ENCODE assay signal across 8 mouse cellular contexts in the genomic region with DNA sequence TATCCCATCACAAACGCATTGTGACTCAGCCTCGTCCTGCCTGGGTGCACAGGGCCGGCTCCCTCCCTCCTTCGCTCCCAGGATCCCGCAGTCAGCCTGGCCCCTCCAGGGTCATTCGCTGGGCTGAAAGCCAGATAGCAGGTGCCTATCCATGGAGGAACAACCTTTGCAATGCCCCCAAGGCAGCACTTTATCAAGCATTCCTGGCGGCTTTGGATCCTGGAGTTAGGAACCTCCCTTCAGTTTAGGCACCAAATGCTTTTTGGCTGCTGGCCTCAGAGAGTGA.
DNase-seq lines count a peak whose midpoint lies in the region; ATAC-seq and TF ChIP-seq lines count a peak whose summit lies in the region.

No protein-coding gene starts in this region.

- no peak for TF ChIP-seq CTCF in heart, postnatal 0 days (IDR thresholded peaks at IDR 0.05; ENCODE audit: low read depth)

- WGBS in kidney, embryonic 14.5 days, result 47% methylated on average over 7 of the region's 7 CpGs
- WGBS in heart, postnatal 0 days, result 23% methylated on average over 7 of the region's 7 CpGs
- 58% methylated on average over 7 of the region's 7 CpGs for WGBS in forebrain, embryonic 15.5 days
- WGBS in limb, embryonic 10.5 days, result 79% methylated on average over 7 of the region's 7 CpGs

- H3K27ac ChIP-seq in kidney, embryonic 14.5 days (ENCODE audit: low read depth, low read length), result no peak overlapping the region
- H3K27ac ChIP-seq in heart, postnatal 0 days (ENCODE audit: low read depth), result peak overlapping the region; percentile 63
- no peak overlapping the region for H3K27ac ChIP-seq in forebrain, embryonic 15.5 days (replicated peaks)
- H3K27ac ChIP-seq in limb, embryonic 10.5 days, result no peak overlapping the region

- DNase-seq in kidney, adult 11 months, result peak; percentile 78
- DNase-seq in adrenal gland, adult 2 months, result peak; percentile 89
- DNase-seq in heart, postnatal 0 days (ENCODE audit: low spot score), result peak; percentile 67
- DNase-seq in kidney, postnatal 25 days, result peak; percentile 69 to 87
- DNase-seq in thymus, adult 18-20 months, result no peak
- no peak for DNase-seq in limb, embryonic 10.5 days (ENCODE audit: low spot score)

- no peak overlapping the region for H3K4me2 ChIP-seq in kidney, embryonic 14.5 days (replicated peaks; ENCODE audit: low read depth, low read length)
- H3K4me2 ChIP-seq in heart, postnatal 0 days (ENCODE audit: low read depth, low read length), result peak overlapping the region; percentile 21
- H3K4me2 ChIP-seq in forebrain, embryonic 15.5 days (replicated peaks), result no peak overlapping the region

- ATAC-seq in kidney, embryonic 14.5 days (ENCODE audit: low FRiP score, low TSS enrichment), result no peak; the same call in 1 of the 2 replicates
- ATAC-seq in heart, postnatal 0 days (ENCODE audit: insufficient read depth, low read depth), result peak; percentile 78
- ATAC-seq in forebrain, embryonic 15.5 days (replicated peaks), result no peak

- no peak overlapping the region for H3K9ac ChIP-seq in kidney, embryonic 14.5 days (ENCODE audit: low read depth, low read length)
- H3K9ac ChIP-seq in heart, postnatal 0 days (replicated peaks; ENCODE audit: low read depth, low read length), result no peak overlapping the region
- no peak overlapping the region for H3K9ac ChIP-seq in forebrain, embryonic 15.5 days (replicated peaks)

- no peaks in the 10 kb centered on the region for H3K9me3 ChIP-seq in kidney, embryonic 14.5 days (ENCODE audit: control insufficient read depth, low read length)
- H3K9me3 ChIP-seq in heart, postnatal 0 days (replicated peaks; ENCODE audit: control insufficient read depth, low read length), result no peaks in the 10 kb centered on the region
- H3K9me3 ChIP-seq in forebrain, embryonic 15.5 days, result no peaks in the 10 kb centered on the region
- no peaks in the 10 kb centered on the region for H3K9me3 ChIP-seq in limb, embryonic 10.5 days (replicated peaks)

- no peaks in the 10 kb centered on the region for H3K36me3 ChIP-seq in kidney, embryonic 14.5 days (ENCODE audit: control insufficient read depth, insufficient read depth, low read length)
- H3K36me3 ChIP-seq in heart, postnatal 0 days (replicated peaks; ENCODE audit: control insufficient read depth, insufficient read depth, low read length), result no peaks in the 10 kb centered on the region
- H3K36me3 ChIP-seq in forebrain, embryonic 15.5 days, result no peaks in the 10 kb centered on the region
- H3K36me3 ChIP-seq in limb, embryonic 10.5 days, result no peaks in the 10 kb centered on the region

- H3K27me3 ChIP-seq in kidney, embryonic 14.5 days (ENCODE audit: control insufficient read depth, insufficient read depth, low read length), result no peaks in the 10 kb centered on the region
- no peaks in the 10 kb centered on the region for H3K27me3 ChIP-seq in heart, postnatal 0 days (ENCODE audit: control insufficient read depth, insufficient read depth, low read length)
- H3K27me3 ChIP-seq in forebrain, embryonic 15.5 days, result no peaks in the 10 kb centered on the region
- H3K27me3 ChIP-seq in limb, embryonic 10.5 days (ENCODE audit: low read depth, poor library complexity, severe bottlenecking), result no peaks in the 10 kb centered on the region

- TF ChIP-seq EP300 in heart, postnatal 0 days (IDR thresholded peaks at IDR 0.05; ENCODE audit: low read depth), result no peak

- H3K4me1 ChIP-seq in kidney, embryonic 14.5 days (ENCODE audit: control insufficient read depth, insufficient read depth, low read length), result 0 out of 2 replicates have a peak, but pooled peaks cover 4% of the 10 kb centered on the region
- H3K4me1 ChIP-seq in heart, postnatal 0 days (ENCODE audit: control insufficient read depth, insufficient read depth), result peaks cover 34% of the 10 kb centered on the region
- H3K4me1 ChIP-seq in forebrain, embryonic 15.5 days, result peaks cover 6% of the 10 kb centered on the region
- no peaks in the 10 kb centered on the region for H3K4me1 ChIP-seq in limb, embryonic 10.5 days

- no peak overlapping the region for H3K4me3 ChIP-seq in kidney, embryonic 14.5 days (ENCODE audit: low read length)
- H3K4me3 ChIP-seq in heart, postnatal 0 days (ENCODE audit: low read depth, low read length), result no peak overlapping the region
- H3K4me3 ChIP-seq in forebrain, embryonic 15.5 days, result no peak overlapping the region
- no peak overlapping the region for H3K4me3 ChIP-seq in limb, embryonic 10.5 days

Comparison
In these comparisons a context has a peak if more than half of its experiments do, and no peak if none do; other contexts are left out.
1. DNase-seq: peak in kidney, adult 11 months (single experiment), adrenal gland, adult 2 months (single experiment), heart, postnatal 0 days (single experiment) and kidney, postnatal 25 days (2 of 2); none in thymus, adult 18-20 months (0 of 2) and limb, embryonic 10.5 days (single experiment).